Mouse (Mus musculus) heart, postnatal 10 days (tissue): ENCODE measurements around the gene Clec2l. TPM values are rescaled to one million over a fixed set of nuclear protein-coding genes. Genes with fewer than 3 reads are reported as not detected.
A peak's percentile ranks its signal among the peaks of the same experiment; 100 is the strongest.

Experiments
- DNase-seq, 2 experiments: peaks; one replicate each; pipeline ENCODE4 v3.0.0; 2021
- intact Hi-C: fragments of 180-260 bp; cut with DNase I; formaldehyde crosslinking; loops from one replicate; pipeline ENCODE4 v1.15.1; 2025
- total RNA-seq, 2 experiments: library from RNA; stranded (reverse); gene quantifications; 2 replicates each; pipeline ENCODE4 v1.2.3; 2021

The Clec2l gene
- total RNA-seq: 1 to 10 TPM; 2.8 to 3.3 TPM

- DNase-seq: peak; percentile 27 to 49
Measured at GRCm38 (mm10) chr6:38662714-38663615, at the start of gene Clec2l. Clec2l (plus strand) TSS chr6:38663069.

GRCm38 (mm10) chr6:38622406-38622805, 40.5 kb upstream of the Clec2l start:
- DNase-seq: no peak
- intact Hi-C loops: no loop called here

More at GRCm38 (mm10) chr6:38662714-38663615, at the start of gene Clec2l:
- intact Hi-C loops: no loop called here

DNA sequence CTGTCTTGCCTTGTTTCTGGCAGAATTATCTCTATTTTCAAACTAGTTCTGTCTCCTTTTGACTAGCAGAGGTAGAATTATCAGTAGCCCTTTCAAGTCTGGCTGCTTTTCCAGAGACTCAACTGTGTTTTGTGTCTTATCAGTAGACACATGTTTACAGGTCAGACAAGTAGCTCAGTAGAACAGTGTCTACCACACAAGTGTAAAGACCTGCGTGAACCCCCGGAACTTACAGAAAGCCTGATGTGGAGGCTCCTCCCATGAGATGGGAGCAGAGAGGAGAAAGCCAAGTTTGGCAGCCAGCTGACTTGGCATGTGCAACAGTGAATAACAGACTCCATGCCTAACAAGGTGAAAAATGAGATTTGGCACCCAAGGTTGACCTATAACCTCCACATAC, 39.4 kb upstream of the Clec2l start:
- DNase-seq: peak; percentile 32 to 35
- intact Hi-C loops: no loop called here

DNA sequence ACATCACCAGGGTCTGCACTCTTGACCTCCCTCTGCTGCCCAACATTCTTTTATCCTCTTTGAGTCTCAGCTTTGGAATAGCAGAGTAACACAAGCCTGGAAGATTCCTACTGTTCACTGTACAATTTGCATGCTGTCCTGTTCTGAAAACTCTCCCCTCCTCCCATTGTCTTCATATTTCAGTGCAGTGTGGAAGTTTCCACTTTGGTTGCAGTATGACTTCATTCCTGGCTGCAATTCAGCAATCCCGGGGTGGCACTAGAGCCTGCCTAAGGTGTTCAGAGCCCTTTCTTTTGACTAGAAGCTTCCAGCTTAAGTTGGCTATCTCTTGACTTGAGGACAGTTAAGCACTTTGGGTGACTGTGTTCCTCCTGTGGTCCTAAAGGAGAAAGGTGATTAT, 38.4 kb upstream of the Clec2l start:
- intact Hi-C loops: no loop called here
- DNase-seq: peak; percentile 57

DNA sequence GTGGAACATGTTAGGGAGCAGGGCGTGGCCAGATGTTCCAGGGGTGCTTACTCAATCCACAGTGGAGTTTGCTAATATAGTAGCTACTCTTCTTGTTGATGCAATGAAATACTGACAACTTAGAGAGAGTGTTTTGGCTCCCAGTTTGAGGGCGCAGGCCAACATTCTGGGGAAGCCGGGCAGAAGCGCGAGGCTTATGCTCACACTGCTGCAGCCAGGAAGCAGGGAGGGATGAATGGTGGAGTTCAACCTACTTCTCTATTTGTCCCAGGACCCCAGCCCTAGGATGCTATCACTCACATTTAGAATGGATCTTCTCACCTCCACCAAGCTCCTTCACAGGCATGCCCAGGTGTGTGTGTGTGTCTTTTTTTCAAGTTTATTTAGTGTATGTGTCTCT, 36.8 kb upstream of the Clec2l start:
- intact Hi-C loops: no loop called here

GRCm38 (mm10) chr6:38627081-38627480, 35.8 kb upstream of the Clec2l start:
- DNase-seq: no peak
- intact Hi-C loops: no loop called here

More for the DNA sequence above, 36.8 kb upstream of the Clec2l start:
- no peak for DNase-seq

DNA sequence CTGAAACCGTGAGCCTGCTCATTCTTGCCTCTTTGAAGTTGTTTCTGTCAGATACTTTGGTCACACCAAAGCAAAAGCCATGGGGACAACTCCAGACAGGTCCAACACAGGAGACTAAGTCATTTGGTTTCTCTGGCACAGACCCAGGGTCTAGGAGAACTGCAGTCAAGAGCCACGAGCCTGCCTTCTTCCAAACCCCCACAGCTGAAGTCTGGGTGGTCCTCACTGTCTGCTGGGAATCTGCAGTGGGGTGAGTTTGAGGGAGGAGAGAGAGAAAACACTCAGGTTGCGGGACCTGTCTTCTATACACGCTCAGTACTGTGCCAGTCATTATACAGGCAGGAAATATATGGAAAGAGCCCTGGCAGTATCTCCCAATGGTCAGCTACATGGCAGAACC, 35.4 kb upstream of the Clec2l start:
- no peak for DNase-seq
- intact Hi-C loops: no loop called here

DNA sequence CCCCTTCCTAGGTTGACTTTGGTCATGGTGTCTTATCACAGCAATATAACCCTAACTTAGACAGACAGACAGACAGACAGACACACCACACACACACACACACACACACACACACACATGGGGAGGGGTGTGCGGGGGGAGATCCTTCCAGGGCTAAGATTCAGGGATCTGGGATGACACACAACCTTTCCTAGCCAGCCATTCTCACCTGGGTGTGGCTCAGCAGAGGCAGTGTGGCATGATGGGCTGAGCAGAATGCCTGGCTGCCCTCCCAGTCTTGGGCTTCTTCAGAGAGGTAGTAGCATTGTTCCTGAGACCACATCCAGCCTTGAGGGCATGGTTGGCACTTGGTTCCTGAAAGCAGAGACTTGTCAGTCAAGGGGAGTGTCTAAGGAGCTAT, 33.3 kb upstream of the Clec2l start:
- intact Hi-C loops: no loop called here
- no peak for DNase-seq

DNA sequence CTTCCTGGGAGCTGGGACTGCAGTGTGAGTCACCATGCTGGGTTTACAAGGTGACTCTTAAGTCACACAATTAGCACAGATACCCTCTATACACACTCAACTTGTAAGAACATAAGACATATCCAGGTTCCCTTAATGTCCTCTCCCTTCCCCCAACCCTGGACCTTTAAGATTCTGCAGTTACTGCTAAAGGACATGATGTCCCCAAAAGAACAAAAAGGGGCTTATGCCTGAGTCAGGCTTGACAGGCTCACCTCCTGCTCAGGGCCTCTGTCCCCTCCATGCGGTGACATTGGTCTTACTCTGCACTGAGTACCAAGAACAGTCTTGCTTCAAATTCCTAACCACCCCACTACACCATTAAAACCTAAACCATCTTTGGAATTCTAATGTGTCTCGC, 30.0 kb upstream of the Clec2l start:
- intact Hi-C loops: no loop called here
- DNase-seq: no peak

GRCm38 (mm10) chr6:38634461-38634860, 28.4 kb upstream of the Clec2l start:
- no peak for DNase-seq

DNA sequence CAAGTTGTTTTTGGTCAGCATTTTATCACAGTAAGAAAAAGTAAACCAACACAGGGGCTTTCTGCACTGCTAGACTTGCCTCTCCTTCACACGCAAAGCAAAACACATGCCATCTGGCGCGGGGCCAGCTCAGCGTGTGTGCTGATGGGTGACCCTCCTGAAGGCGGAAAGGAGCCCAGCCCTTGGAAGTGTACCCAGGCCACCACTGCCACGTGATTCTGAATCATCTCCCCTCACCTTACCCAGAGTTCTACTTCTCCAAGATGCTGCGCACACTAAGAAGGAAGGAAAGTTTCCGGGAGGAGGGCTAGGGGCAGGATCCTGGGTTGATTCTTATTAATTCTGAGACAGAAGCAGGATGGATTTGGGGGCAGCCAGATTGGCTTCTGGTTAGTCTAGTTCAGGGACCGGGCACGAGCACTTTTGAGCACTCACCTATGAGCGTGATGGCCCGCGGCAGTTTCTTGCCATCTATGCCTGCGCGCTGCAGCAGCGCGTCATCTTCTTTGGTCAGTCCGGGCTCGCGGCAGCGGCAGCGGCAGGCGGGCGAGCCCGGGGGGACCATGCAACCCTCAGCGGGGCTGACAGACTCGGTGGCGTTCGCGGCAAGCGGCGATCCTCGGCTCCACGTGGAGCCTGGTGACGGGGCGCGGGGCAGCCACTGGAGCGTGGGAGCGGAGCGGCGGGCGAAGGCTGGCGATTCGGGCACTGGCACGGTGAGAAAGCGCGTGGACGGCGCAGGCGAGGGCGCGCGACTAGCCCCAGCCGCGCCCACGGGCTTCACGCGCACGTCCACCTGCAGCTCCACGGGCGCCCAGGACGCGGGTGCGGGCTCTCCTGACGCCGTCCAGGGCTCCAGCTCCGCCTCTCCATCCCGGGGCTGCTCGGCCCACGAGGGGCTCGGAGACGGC, 26.7 kb upstream of the Clec2l start:
- intact Hi-C loops: no loop called here
- DNase-seq: peak; percentile 50 to 66

More at GRCm38 (mm10) chr6:38634461-38634860, 28.4 kb upstream of the Clec2l start:
- intact Hi-C loops: no loop called here

DNA sequence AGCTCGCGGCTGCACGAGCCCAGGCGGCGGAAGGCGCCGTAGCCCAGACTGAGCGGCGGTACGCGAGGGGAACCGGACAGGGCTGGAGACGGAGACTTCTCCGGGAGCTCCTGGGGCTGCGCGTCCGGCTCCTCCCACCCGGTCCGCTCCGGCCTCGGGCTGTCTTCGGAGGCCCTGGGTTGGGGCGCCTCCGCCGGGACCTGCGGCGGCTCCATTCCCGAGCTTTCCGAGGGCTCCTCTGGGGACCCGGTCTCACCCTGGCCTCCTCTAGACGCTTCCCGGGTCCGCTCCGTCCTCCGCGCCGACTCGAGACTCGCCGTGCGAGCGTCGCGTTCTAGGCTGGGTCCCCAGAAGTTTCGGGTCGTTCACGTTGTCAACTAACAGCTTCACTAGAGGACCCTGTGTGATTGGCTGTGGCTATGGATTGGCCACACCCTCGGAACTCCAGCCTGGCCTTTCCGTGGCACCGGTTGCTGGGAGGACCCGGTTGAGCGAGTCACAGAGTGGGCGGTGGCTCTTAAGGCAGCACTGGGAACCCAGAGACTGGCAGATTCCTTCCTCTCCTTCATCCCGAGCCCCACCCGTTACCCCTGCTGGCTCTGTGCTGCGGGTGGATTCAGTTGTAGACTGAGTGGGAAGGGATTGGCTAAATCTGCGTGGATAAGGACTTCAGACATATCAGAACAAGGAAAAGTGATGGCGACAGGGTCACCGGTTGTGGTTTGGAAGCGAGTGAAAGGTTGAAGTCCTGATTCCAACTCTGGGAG, 25.8 kb upstream of the Clec2l start, which contains the start of gene Klrg2:
Gene Klrg2 (minus strand): TSS at position 391 of the 767 bp plus-strand sequence.
- peak; percentile 74 to 81 for DNase-seq
- intact Hi-C loops: no loop called here

- no peak for DNase-seq
- intact Hi-C loops: no loop called here
Measured at GRCm38 (mm10) chr6:38640401-38640800, 22.5 kb upstream of the Clec2l start.

GRCm38 (mm10) chr6:38641228-38641627, 21.6 kb upstream of the Clec2l start:
- intact Hi-C loops: no loop called here
- DNase-seq: no peak

GRCm38 (mm10) chr6:38641645-38642044, 21.2 kb upstream of the Clec2l start:
- no peak for DNase-seq
- intact Hi-C loops: no loop called here

GRCm38 (mm10) chr6:38642593-38642992, 20.3 kb upstream of the Clec2l start:
- intact Hi-C loops: no loop called here
- no peak for DNase-seq

DNA sequence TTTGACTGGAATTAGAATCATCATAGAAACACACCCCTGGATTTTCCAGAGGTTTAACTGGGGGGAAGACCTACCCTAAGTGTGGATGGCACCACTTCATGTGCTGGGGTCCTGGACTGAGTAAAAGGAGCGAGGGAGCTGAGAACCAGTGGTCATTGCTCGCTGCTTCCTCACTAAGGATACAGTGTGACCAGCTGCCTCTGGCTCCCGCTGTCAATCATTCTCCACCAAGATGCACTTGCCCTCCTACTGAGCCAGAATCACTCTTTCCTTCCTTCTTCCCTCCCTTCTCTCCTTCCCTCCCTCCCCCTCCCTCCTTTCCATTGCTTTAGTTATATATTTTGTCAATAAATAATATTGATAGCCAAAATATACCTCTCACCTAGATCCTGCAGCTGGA, 19.8 kb upstream of the Clec2l start:
- DNase-seq: no peak
- intact Hi-C loops: no loop called here

- intact Hi-C loops: no loop called here
- DNase-seq: no peak
Measured at GRCm38 (mm10) chr6:38649545-38649944, 13.3 kb upstream of the Clec2l start.

DNA sequence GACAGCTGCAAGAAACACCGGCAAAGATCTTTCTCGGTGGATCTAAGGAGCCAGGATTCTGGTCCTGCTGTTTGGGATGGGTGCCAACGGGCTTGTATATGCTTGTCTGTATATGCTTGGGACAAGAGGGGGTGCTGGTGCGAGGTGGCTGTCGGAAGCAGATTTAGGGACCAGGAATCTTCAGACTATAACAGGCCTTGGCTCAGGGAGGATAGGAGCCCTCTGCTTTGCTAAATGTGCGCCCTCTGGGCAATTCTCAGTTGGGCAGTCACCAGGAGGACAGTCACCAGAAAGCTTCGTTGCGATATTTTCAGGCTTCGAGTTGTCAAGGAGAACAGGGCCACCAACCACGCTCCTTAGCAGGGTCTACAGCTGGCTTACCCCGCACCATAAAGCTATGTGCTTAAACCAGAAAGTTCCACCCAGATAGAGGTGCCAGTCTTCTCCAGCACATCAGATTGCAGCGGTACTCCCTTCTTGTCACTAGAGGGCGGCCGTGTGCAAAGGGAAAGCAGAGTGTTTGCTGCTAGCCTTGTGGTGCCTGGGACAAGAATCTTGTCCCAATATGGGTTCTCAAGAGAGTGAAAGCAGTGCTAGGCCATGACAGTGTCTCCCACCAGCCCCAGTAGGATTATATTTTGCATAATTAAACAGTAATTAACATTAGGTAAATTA, 12.5 kb upstream of the Clec2l start:
- peak; percentile 68 to 84 for DNase-seq
- intact Hi-C loops: loop anchor here (1.0 to 5.0 kb wide), 3 partner anchors 45 to 417 kb away; no protein-coding TSS in a partner anchor

GRCm38 (mm10) chr6:38661626-38662025, 1.2 kb upstream of the Clec2l start:
- intact Hi-C loops: no loop called here
- DNase-seq: no peak
